Mouse (Mus musculus) midbrain, embryonic 16.5 days (tissue): ENCODE measurements at regions not wholly inside any gene's neighbourhood (a gene's known extent, or its start where the extent isn't known, plus 50 kb on each side); places are given as distances from the start of the nearest gene placed in this dataset.

Experiments used
- ATAC-seq: fragments of 200-750 bp; cut with Nextera tagmentation; 2 replicates; pipeline ENCODE4 v1.8.0; 2017; ENCODE audit warnings: moderate TSS enrichment
- H3K27ac ChIP-seq: fragments of 300-500 bp; sonication (generic); 2 replicates; pipeline ENCODE4 v1.5.1; 2014; ENCODE audit warnings: mild to moderate bottlenecking, low read length, mixed read lengths
- H3K27me3 ChIP-seq: fragments of 300-500 bp; sonication (generic); 2 replicates; pipeline ENCODE4 v1.6.1; 2014; ENCODE audit warnings: low read depth, low read length, mixed read lengths; ENCODE audit not compliant: control insufficient read depth, insufficient read depth
- H3K36me3 ChIP-seq: fragments of 300-500 bp; sonication (generic); 2 replicates; pipeline ENCODE4 v1.6.1; 2014; ENCODE audit warnings: mild to moderate bottlenecking, low read length, moderate library complexity, mixed read lengths; ENCODE audit not compliant: control insufficient read depth, insufficient read depth
- H3K4me1 ChIP-seq: fragments of 300-500 bp; sonication (generic); 2 replicates; pipeline ENCODE4 v1.6.1; 2014; ENCODE audit warnings: mild to moderate bottlenecking, low read length, mixed read lengths; ENCODE audit not compliant: control insufficient read depth, insufficient read depth
- H3K4me2 ChIP-seq: fragments of 300-500 bp; sonication (generic); 2 replicates; pipeline ENCODE4 v1.6.1; 2014; ENCODE audit warnings: mild to moderate bottlenecking, low read length, mixed read lengths
- H3K4me3 ChIP-seq: fragments of 300-500 bp; sonication (generic); 2 replicates; pipeline ENCODE4 v1.5.1; 2014; ENCODE audit warnings: low read depth, mild to moderate bottlenecking, low read length, moderate library complexity, mixed read lengths
- H3K9ac ChIP-seq: fragments of 300-500 bp; sonication (generic); 2 replicates; pipeline ENCODE4 v1.6.1; 2014; ENCODE audit warnings: low read depth, low read length, mixed read lengths
- H3K9me3 ChIP-seq: fragments of 300-500 bp; sonication (generic); replicated peaks from 2 replicates; pipeline ENCODE4 v1.6.1; 2014; ENCODE audit warnings: mild to moderate bottlenecking, low read length, mixed read lengths; ENCODE audit not compliant: control insufficient read depth, poor library complexity, severe bottlenecking
- WGBS: fragments of 180-500 bp; shearing (Covaris S2); extraction: QIAGEN DNeasy Blood & Tissue Kit; methylation state at CpG from one replicate; pipeline ENCODE4 v1.1.7; 2014; 5-methylcytosine and 5-hydroxymethylcytosine counted together

GRCm38 (mm10) chr2:161331850-161332365, 223.0 kb upstream of the Chd6 start:
- ATAC-seq = no peak
- Histone ChIP-seq H3K36me3 (no peaks in the 10 kb centered on the region), H3K4me3 (no peak overlapping the region), H3K4me2 (no peak overlapping the region), H3K9me3 (no peaks in the 10 kb centered on the region), H3K4me1 (peaks cover 5% of the 10 kb centered on the region), H3K27me3 (no peaks in the 10 kb centered on the region), H3K9ac (no peak overlapping the region), H3K27ac (no peak overlapping the region)
- 80% methylated on average over 10 of the region's 10 CpGs for WGBS

- 52% methylated on average over 3 of the region's 3 CpGs for WGBS
- peak overlapping the region; percentile 5 for H3K27ac ChIP-seq
These were observed 193.9 kb upstream of the Chd6 start for GRCm38 (mm10) chr2:161302796-161303195.

DNA sequence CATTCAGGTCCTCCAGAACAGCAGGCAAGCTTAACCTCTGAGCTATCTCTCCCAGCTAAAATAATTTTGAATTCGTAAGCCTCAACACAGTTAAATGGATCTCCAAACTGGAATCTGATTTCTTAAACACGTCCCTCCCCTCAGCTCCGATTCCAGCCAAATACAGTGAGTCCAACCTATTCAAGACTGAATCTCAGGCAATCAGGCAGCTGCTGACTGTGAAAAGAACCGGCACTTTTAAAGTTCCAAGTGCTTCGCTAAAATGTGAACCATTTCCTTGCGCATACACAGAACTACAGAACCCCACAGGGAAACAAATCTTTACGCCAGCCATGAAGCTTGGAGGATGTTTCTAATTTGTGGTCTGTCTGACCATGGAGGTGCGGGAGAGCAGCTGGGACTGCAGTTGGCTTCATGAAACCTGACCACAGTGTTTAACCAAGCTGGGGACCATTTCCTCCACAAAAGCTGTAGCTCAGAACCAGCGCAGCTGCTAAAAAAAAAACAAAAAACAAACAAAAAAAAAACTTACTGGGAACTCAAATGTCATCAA, 160.1 kb upstream of the Chd6 start:
- Histone ChIP-seq H3K27ac (no peak overlapping the region), H3K27me3 (no peaks in the 10 kb centered on the region), H3K9me3 (no peaks in the 10 kb centered on the region), H3K36me3 (no peaks in the 10 kb centered on the region), H3K4me2 (no peak overlapping the region), H3K4me1 (peaks cover 9% of the 10 kb centered on the region), H3K4me3 (no peak overlapping the region), H3K9ac (no peak overlapping the region)
- 69% methylated on average over 9 of the region's 9 CpGs for WGBS
- no peak for ATAC-seq

More at GRCm38 (mm10) chr2:161302796-161303195, 193.9 kb upstream of the Chd6 start:
- Histone ChIP-seq H3K9me3 (no peaks in the 10 kb centered on the region), H3K4me2 (no peak overlapping the region), H3K9ac (no peak overlapping the region), H3K36me3 (no peaks in the 10 kb centered on the region), H3K4me1 (peaks cover 4% of the 10 kb centered on the region; the same call in 1 of the 2 replicates), H3K27me3 (no peaks in the 10 kb centered on the region), H3K4me3 (no peak overlapping the region)
- ATAC-seq = no peak

DNA sequence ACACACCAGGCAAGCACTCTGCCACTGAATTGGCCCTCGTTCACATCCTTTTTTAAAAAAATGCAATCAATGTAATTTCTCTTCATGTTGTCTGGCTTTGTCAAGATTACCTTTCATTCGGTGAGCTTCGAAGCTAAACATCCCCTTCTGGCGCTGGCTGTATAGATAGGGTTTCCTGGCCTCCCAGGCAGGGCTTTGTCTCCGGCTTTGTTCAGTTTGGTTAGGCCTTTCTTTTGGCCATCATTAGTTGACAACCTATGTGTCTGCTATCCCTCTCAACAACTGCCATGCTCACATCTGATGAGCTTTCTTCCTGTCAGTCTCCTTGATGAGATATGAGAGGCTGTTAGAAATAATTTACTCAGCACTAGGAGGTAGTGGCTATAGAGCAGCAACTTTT, 157.6 kb upstream of the Chd6 start:
- Histone ChIP-seq H3K9me3 (no peaks in the 10 kb centered on the region), H3K27me3 (no peaks in the 10 kb centered on the region), H3K4me3 (no peak overlapping the region), H3K4me1 (peaks cover 9% of the 10 kb centered on the region), H3K4me2 (no peak overlapping the region), H3K9ac (no peak overlapping the region), H3K36me3 (no peaks in the 10 kb centered on the region), H3K27ac (no peak overlapping the region)
- 18% methylated on average over 5 of the region's 5 CpGs for WGBS
- no peak for ATAC-seq

DNA sequence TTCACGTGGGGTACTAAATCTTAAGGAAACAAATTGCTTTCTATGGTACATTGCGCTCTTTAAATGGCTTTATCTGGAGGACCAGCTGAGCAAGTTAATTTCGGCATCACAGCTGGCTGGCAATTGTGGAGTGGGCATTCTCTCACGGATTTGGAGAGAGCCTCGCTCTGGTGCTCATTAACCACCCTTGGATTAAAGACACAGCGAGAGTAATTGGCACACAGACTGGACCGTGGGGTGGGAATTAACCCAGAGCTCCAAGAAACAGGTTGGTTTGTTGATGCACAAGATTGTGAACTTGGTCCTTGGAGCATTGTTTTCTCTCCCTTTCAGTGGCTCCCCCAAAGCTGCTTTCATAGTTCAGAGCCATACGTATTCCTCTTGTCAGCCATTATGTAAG, 156.3 kb upstream of the Chd6 start:
- no peak for ATAC-seq
- no peak overlapping the region for H3K4me3 ChIP-seq
- H3K9ac ChIP-seq = no peak overlapping the region
- no peaks in the 10 kb centered on the region for H3K36me3 ChIP-seq
- 21% methylated on average over 8 of the region's 8 CpGs for WGBS
- no peaks in the 10 kb centered on the region for H3K9me3 ChIP-seq
- H3K4me2 ChIP-seq = no peak overlapping the region
- no peak overlapping the region for H3K27ac ChIP-seq
- no peaks in the 10 kb centered on the region for H3K27me3 ChIP-seq
- H3K4me1 ChIP-seq = peaks cover 9% of the 10 kb centered on the region

DNA sequence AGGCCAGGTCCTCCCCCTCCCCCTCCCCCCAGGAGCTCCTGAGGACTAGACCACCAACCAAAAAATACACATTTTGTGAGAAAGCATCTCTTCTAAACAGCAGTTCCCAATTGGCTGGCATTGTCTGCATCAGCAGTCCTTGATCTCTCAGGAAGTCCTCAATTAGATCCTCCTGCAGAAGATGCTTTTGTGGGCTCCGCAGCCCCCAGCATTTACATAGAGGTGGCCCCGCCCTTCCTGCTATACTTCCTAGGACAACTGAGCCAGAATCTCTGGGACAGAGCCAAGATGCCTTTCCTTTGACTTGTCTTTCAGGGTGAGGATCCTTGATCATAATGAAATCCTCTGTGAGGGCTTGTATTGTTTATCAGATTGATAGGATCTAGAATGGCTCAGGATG, 143.9 kb upstream of the Chd6 start:
- Histone ChIP-seq H3K9ac (no peak overlapping the region), H3K4me1 (no peaks in the 10 kb centered on the region), H3K27me3 (no peaks in the 10 kb centered on the region), H3K4me2 (no peak overlapping the region), H3K27ac (no peak overlapping the region), H3K36me3 (no peaks in the 10 kb centered on the region), H3K4me3 (no peak overlapping the region), H3K9me3 (no peaks in the 10 kb centered on the region)
- ATAC-seq = no peak
- WGBS = 83% methylated on average over 2 of the region's 2 CpGs

GRCm38 (mm10) chr2:161241665-161242064, 132.8 kb upstream of the Chd6 start:
- no peak overlapping the region for H3K9ac ChIP-seq

DNA sequence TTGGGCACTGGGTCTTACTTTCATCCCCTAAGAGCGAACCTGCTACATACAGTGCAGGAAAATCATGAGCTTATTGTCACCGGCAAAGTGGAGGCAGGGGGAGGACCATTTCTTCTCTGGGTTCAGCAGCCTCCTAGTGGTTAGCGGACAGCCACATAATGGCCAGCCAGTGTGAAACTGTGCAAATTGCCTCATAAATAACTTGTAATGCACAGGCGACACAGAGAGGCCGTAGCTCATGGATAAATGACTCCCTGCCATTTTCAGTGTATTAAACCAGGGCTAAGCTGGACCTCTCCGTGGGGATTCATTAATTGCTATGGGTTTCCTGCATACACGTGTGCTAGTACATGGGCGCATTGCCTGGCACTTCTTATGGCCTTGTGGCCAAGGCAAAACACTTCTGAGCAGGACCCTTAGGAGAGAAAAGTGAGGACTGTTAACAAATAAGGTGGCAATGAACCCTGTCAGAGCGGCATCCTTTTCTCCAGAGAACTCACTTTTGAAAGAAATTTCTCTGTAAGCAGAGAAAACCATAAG, 128.5 kb upstream of the Chd6 start:
- peaks cover 4% of the 10 kb centered on the region; the same call in 1 of the 2 replicates for H3K9me3 ChIP-seq
- no peak overlapping the region for H3K4me3 ChIP-seq
- ATAC-seq = no peak
- H3K36me3 ChIP-seq = no peaks in the 10 kb centered on the region
- no peaks in the 10 kb centered on the region for H3K4me1 ChIP-seq
- H3K27ac ChIP-seq = no peak overlapping the region
- H3K4me2 ChIP-seq = no peak overlapping the region
- no peak overlapping the region for H3K9ac ChIP-seq
- WGBS = 58% methylated on average over 9 of the region's 9 CpGs
- no peaks in the 10 kb centered on the region for H3K27me3 ChIP-seq

More at GRCm38 (mm10) chr2:161241665-161242064, 132.8 kb upstream of the Chd6 start:
- Histone ChIP-seq H3K4me3 (no peak overlapping the region), H3K27ac (no peak overlapping the region), H3K27me3 (no peaks in the 10 kb centered on the region), H3K9me3 (peaks cover 4% of the 10 kb centered on the region; the same call in 1 of the 2 replicates), H3K36me3 (no peaks in the 10 kb centered on the region), H3K4me2 (no peak overlapping the region), H3K4me1 (no peaks in the 10 kb centered on the region)
- ATAC-seq = no peak
- WGBS = 85% methylated on average over 6 of the region's 6 CpGs

DNA sequence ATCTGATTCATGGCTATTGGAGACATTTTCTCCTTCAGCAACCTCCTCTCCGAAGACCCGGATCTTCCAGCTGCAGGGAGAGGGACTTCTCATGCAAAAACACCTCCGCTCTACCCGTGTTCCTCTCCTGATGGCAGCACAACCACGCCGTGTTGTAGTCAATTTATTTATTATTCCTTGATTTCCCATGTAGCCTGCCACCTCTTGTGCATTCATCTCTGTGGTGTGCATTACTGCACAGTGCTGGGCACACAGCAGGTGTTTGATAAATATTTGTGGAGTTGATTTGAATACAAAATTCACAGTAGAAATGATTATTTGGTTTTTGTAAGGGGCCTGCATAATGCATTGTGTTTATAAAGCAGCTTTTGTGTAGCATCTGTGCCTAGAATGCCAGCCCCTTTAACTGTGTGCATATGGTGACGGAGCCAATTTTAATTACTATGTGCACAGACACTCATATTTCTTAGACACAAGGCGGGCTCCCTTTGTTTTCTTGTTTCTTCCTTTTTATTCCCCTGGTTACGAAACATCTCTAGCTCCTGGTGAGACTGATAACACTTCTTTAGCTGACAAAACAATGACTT, 124.4 kb upstream of the Chd6 start:
- Histone ChIP-seq H3K9ac (no peak overlapping the region), H3K27ac (no peak overlapping the region), H3K9me3 (no peaks in the 10 kb centered on the region), H3K4me2 (no peak overlapping the region), H3K36me3 (no peaks in the 10 kb centered on the region), H3K27me3 (no peaks in the 10 kb centered on the region), H3K4me3 (no peak overlapping the region), H3K4me1 (no peaks in the 10 kb centered on the region)
- ATAC-seq = no peak
- 76% methylated on average over 9 of the region's 9 CpGs for WGBS
